Mouse (Mus musculus) layer of hippocampus, adult 18-20 months (tissue): ENCODE data around the gene Prss36. TPM values are rescaled to one million over a fixed set of nuclear protein-coding genes. Genes with fewer than 3 reads are reported as not detected.
"Not testable (repeated sequence)": the region's sequence is repeated elsewhere in the genome, so short reads cannot be mapped to it uniquely, and the experiment has no call there.

ENCODE experiments used
- DNase-seq, 2 experiments: peaks; one replicate each; pipeline ENCODE4 v3.0.0; 2022; ENCODE audit warnings: low spot score in 2 of 2
- total RNA-seq, 2 experiments: library from RNA; stranded (reverse); gene quantifications; 2 replicates each; pipeline ENCODE4 v1.2.3; 2021

The Prss36 gene
- total RNA-seq, 2 experiments from 2014 or later, result 10.3 to 10.5 TPM

- no peak for DNase-seq
Measured at GRCm38 (mm10) chr7:127907939-127908338, 38.6 kb downstream of the Prss36 start.

GRCm38 (mm10) chr7:127903971-127904796 is 42.3 kb downstream of the Prss36 start, which contains the start of gene Bckdk:
TSS of gene Bckdk (plus strand) at chr7:127904082.
- DNase-seq, result peak; percentile 71 to 83

- no peak for DNase-seq
Measured at GRCm38 (mm10) chr7:127901772-127902171, 44.8 kb downstream of the Prss36 start.

- DNase-seq, result no peak
Measured at GRCm38 (mm10) chr7:127899997-127900396, 46.5 kb downstream of the Prss36 start.

GRCm38 (mm10) chr7:127898179-127898956 is 48.2 kb downstream of the Prss36 start:
- DNase-seq, result no peak

GRCm38 (mm10) chr7:127897542-127897941 is 49.0 kb downstream of the Prss36 start:
- DNase-seq, result no peak

- DNase-seq, result peak in 1 of 2 experiments; percentile 54
Measured at GRCm38 (mm10) chr7:127896384-127896783, 50.1 kb downstream of the Prss36 start.

- DNase-seq, result not testable (repeated sequence)
Measured at GRCm38 (mm10) chr7:127895891-127896290, 50.6 kb downstream of the Prss36 start.

GRCm38 (mm10) chr7:127895442-127895841 is 51.1 kb downstream of the Prss36 start, which contains the start of the genes Gm21974 and Vkorc1:
TSS of gene Gm21974 (minus strand) at chr7:127895454.
TSS of gene Vkorc1 (minus strand) at chr7:127895617.
- peak; percentile 94 to 98 for DNase-seq

- DNase-seq, result no peak
Measured at GRCm38 (mm10) chr7:127894480-127894879, 52.0 kb downstream of the Prss36 start.

GRCm38 (mm10) chr7:127890798-127891197 is 55.7 kb downstream of the Prss36 start, which contains the start of gene Prss53:
TSS of gene Prss53 (minus strand) at chr7:127890970.
- DNase-seq, result no peak

GRCm38 (mm10) chr7:127888821-127889220 is 57.7 kb downstream of the Prss36 start:
- DNase-seq, result no peak

- DNase-seq, result no peak
Measured at GRCm38 (mm10) chr7:127887781-127888180, 58.7 kb downstream of the Prss36 start.

GRCm38 (mm10) chr7:127887191-127887590 is 59.3 kb downstream of the Prss36 start:
- no peak for DNase-seq

GRCm38 (mm10) chr7:127886551-127886950 is 60.0 kb downstream of the Prss36 start:
- no peak for DNase-seq

- DNase-seq, result peak in 1 of 2 experiments; percentile 39
Measured at GRCm38 (mm10) chr7:127885951-127886350, 60.6 kb downstream of the Prss36 start.

Other genes starting within 250 kb of the Prss36 start
- gene Bcl7c, start 237.8 kb downstream of the Prss36 start, total RNA-seq, result 10 to 100 TPM; 34.4 to 34.6 TPM
- 1 to 10 TPM; 3.5 to 4.6 TPM for gene Ctf1, start 234.0 kb downstream of the Prss36 start, total RNA-seq
- gene Ctf2, start 214.6 kb downstream of the Prss36 start, total RNA-seq, result not detected
- gene Fbxl19, start 202.2 kb downstream of the Prss36 start, total RNA-seq, result 10 to 100 TPM; 59.2 to 59.7 TPM
- gene Orai3, start 176.9 kb downstream of the Prss36 start, total RNA-seq, result 10 to 100 TPM; 25.9 to 29.3 TPM
- gene Setd1a, start 170.1 kb downstream of the Prss36 start, total RNA-seq, result 10 to 100 TPM; 35.4 to 44.6 TPM
- gene Gm49388, start 161.1 kb downstream of the Prss36 start, total RNA-seq, result 1 to 10 TPM; 4.1 to 5.2 TPM
- gene Hsd3b7, start 146.1 kb downstream of the Prss36 start, total RNA-seq, result 1 to 10 TPM; 6.3 to 7.8 TPM
- 10 to 100 TPM; 65.6 to 68.6 TPM for gene Stx4a, start 122.4 kb downstream of the Prss36 start, total RNA-seq
- 100 to 1,000 TPM; 335 to 338 TPM for gene Stx1b, start 122.2 kb downstream of the Prss36 start, total RNA-seq
- 10 to 100 TPM; 34.6 to 35.9 TPM for gene Zfp646, start 70.5 kb downstream of the Prss36 start, total RNA-seq
- gene Zfp668, start 69.9 kb downstream of the Prss36 start, total RNA-seq, result 10 to 100 TPM; 20.9 to 25.7 TPM
- gene Prss53, start 55.8 kb downstream of the Prss36 start, total RNA-seq, result 1 to 10 TPM; 2.8 to 3.3 TPM
- gene Gm21974, start 51.3 kb downstream of the Prss36 start, total RNA-seq, result not detected
- gene Vkorc1, start 51.1 kb downstream of the Prss36 start, total RNA-seq, result 10 to 100 TPM; 22.9 to 30.8 TPM
- 10 to 100 TPM; 41.4 to 42.4 TPM for gene Bckdk, start 42.6 kb downstream of the Prss36 start, total RNA-seq
- 10 to 100 TPM; 29.8 to 30.9 TPM for gene Kat8, start 34.2 kb downstream of the Prss36 start, total RNA-seq
- under 1 TPM; 0.25 to 0.46 TPM for gene Prss8, start 16.6 kb downstream of the Prss36 start, total RNA-seq
- 100 to 1,000 TPM; 279 to 285 TPM for gene Fus, start 20.7 kb upstream of the Prss36 start, total RNA-seq
- gene Pycard, start 47.1 kb upstream of the Prss36 start, total RNA-seq, result 1 to 10 TPM; 2.1 to 3.2 TPM
- under 1 TPM; 0.32 to 0.58 TPM for gene Trim72, start 57.2 kb upstream of the Prss36 start, total RNA-seq
- 10 to 100 TPM; 11.0 to 11.2 TPM for gene Itgam, start 115.9 kb upstream of the Prss36 start, total RNA-seq
- gene Gm49368, start 116.0 kb upstream of the Prss36 start, total RNA-seq, result under 1 TPM in 1 of 2 experiments, not detected in 1; 0.25 TPM
- under 1 TPM; 0.13 to 0.59 TPM for gene Itgax, start 182.8 kb upstream of the Prss36 start, total RNA-seq
- under 1 TPM; 0.20 to 0.71 TPM for gene Itgad, start 207.7 kb upstream of the Prss36 start, total RNA-seq